Mouse (Mus musculus) CH12.LX (cell line): ENCODE measurements around the gene 1700020N01Rik. TPM values are rescaled to one million over a fixed set of nuclear protein-coding genes. Genes with fewer than 3 reads are reported as not detected.
A peak's percentile ranks its signal among the peaks of the same experiment; 100 is the strongest.

Source experiments
- DNase-seq: peaks from one replicate; pipeline ENCODE4 v3.0.0-alpha.2; 2013; ENCODE audit errors: extremely low read depth
- H3K27ac ChIP-seq: 2 replicates; pipeline ENCODE4 v1.5.1; 2012; ENCODE audit warnings: low read depth, mild to moderate bottlenecking, control low read depth, moderate library complexity; ENCODE audit not compliant: insufficient read depth
- H3K27me3 ChIP-seq: replicated peaks from 2 replicates; pipeline ENCODE3; 2012; ENCODE audit warnings: inconsistent platforms
- H3K36me3 ChIP-seq, 2 experiments: replicated peaks in 1 of 2; 2 replicates each; pipeline versions ENCODE3 to v1.6.1; 2012; ENCODE audit warnings: inconsistent platforms in 1 of 2, low read length in 1 of 2, mild to moderate bottlenecking in 1 of 2, mixed read lengths in 1 of 2, moderate library complexity in 1 of 2; ENCODE audit not compliant: control insufficient read depth in 1 of 2, insufficient read depth in 1 of 2
- H3K4me1 ChIP-seq, 2 experiments: 2 replicates each; pipeline ENCODE4 v1.6.1; 2012; ENCODE audit warnings: inconsistent platforms in 1 of 2, moderate library complexity in 1 of 2; ENCODE audit not compliant: insufficient read depth in 2 of 2, control insufficient read depth in 1 of 2
- H3K4me2 ChIP-seq: 2 replicates; pipeline ENCODE4 v1.6.1; 2012; ENCODE audit warnings: low read depth, mild to moderate bottlenecking, control low read depth; ENCODE audit not compliant: poor library complexity, insufficient read depth, severe bottlenecking
- H3K4me3 ChIP-seq, 3 experiments: fragments of 150-350 bp in 1 of 3; sonication (generic) in 1 of 3; replicated peaks in 1 of 3; 2 replicates each; pipeline versions ENCODE3 to v1.5.1; 2011 to 2012; ENCODE audit warnings: low read depth in 2 of 3, low read length in 2 of 3, mild to moderate bottlenecking in 2 of 3, moderate library complexity in 2 of 3, control low read depth in 1 of 3, improper control_type of control experiment in 1 of 3, inconsistent platforms in 1 of 3, mixed read lengths in 1 of 3; ENCODE audit not compliant: poor library complexity in 1 of 3
- H3K79me2 ChIP-seq: replicated peaks from 2 replicates; pipeline ENCODE4 v1.6.1; 2012; ENCODE audit warnings: mild to moderate bottlenecking, moderate library complexity; ENCODE audit not compliant: control insufficient read depth, poor library complexity, insufficient read depth, severe bottlenecking; ENCODE audit errors: extremely low read depth
- H3K9ac ChIP-seq: 2 replicates; pipeline ENCODE4 v1.6.1; 2012; ENCODE audit warnings: low read depth, mild to moderate bottlenecking, control low read depth, moderate library complexity; ENCODE audit not compliant: insufficient read depth
- H3K9me3 ChIP-seq: replicated peaks from 2 replicates; pipeline ENCODE3; 2012; ENCODE audit warnings: low read length, inconsistent platforms, mixed read lengths
- CTCF ChIP-seq, 2 experiments: IDR thresholded peaks in 1 of 2; conservative IDR thresholded peaks in 1 of 2; 2 replicates each; pipeline ENCODE4 v1.5.1; 2011 to 2012; ENCODE audit warnings: low read depth in 2 of 2, low read length in 2 of 2, improper control_type of control experiment in 1 of 2, inconsistent platforms in 1 of 2, mild to moderate bottlenecking in 1 of 2, moderate library complexity in 1 of 2
- E2F4 ChIP-seq: IDR thresholded peaks from 2 replicates; pipeline ENCODE4 v1.6.1; 2011; ENCODE audit warnings: low read depth, low read length, improper control_type of control experiment; ENCODE audit not compliant: insufficient replicate concordance
- ELF1 ChIP-seq: IDR thresholded peaks from 2 replicates; pipeline ENCODE4 v1.6.1; 2014; ENCODE audit warnings: low read depth, mild to moderate bottlenecking, inconsistent platforms, low read length, improper control_type of control experiment
- EP300 ChIP-seq: IDR thresholded peaks from 2 replicates; pipeline ENCODE4 v1.6.1; 2011; ENCODE audit warnings: low read length, improper control_type of control experiment
- GABPA ChIP-seq: IDR thresholded peaks from 2 replicates; pipeline ENCODE4 v1.6.1; 2012; ENCODE audit warnings: low read depth, low read length, improper control_type of control experiment, inconsistent platforms; ENCODE audit not compliant: insufficient replicate concordance
- HCFC1 ChIP-seq: IDR thresholded peaks from 2 replicates; pipeline ENCODE4 v1.6.1; 2012; ENCODE audit warnings: low read depth, mild to moderate bottlenecking, inconsistent platforms, low read length, improper control_type of control experiment
- IRF4 ChIP-seq: IDR thresholded peaks from 2 replicates; pipeline ENCODE4 v1.6.1; 2014; ENCODE audit warnings: low read depth, mild to moderate bottlenecking, inconsistent platforms, low read length, improper control_type of control experiment
- JUN ChIP-seq: IDR thresholded peaks from 2 replicates; pipeline ENCODE4 v1.6.1; 2011; ENCODE audit warnings: low read depth, mild to moderate bottlenecking, low read length, improper control_type of control experiment, moderate library complexity; ENCODE audit not compliant: insufficient read depth
- JUND ChIP-seq: conservative IDR thresholded peaks from 2 replicates; pipeline ENCODE4 v1.6.1; 2011; ENCODE audit warnings: low read depth, low read length, improper control_type of control experiment
- MAX ChIP-seq: IDR thresholded peaks from 2 replicates; pipeline ENCODE4 v1.6.1; 2011; ENCODE audit warnings: low read length, improper control_type of control experiment
- MAZ ChIP-seq: IDR thresholded peaks from 2 replicates; pipeline ENCODE4 v1.6.1; 2012; ENCODE audit warnings: low read depth, mild to moderate bottlenecking, inconsistent platforms, low read length, improper control_type of control experiment, moderate library complexity
- MYC ChIP-seq: IDR thresholded peaks from 2 replicates; pipeline ENCODE4 v1.6.1; 2011; ENCODE audit warnings: low read depth, mild to moderate bottlenecking, improper control_type of control experiment, low read length
- NELFE ChIP-seq: IDR thresholded peaks from 2 replicates; pipeline ENCODE4 v1.6.1; 2011; ENCODE audit warnings: low read depth, low read length, improper control_type of control experiment
- NRF1 ChIP-seq: IDR thresholded peaks from 2 replicates; pipeline ENCODE4 v1.6.1; 2014; ENCODE audit warnings: low read depth, mild to moderate bottlenecking, inconsistent platforms, low read length, improper control_type of control experiment, moderate library complexity
- PAX5 ChIP-seq: IDR thresholded peaks from 2 replicates; pipeline ENCODE4 v1.6.1; 2012; ENCODE audit warnings: low read length, inconsistent platforms, mixed read lengths
- POLR2A ChIP-seq: IDR thresholded peaks from 2 replicates; pipeline ENCODE4 v1.6.1; 2011; ENCODE audit warnings: low read depth, mild to moderate bottlenecking, improper control_type of control experiment, low read length
- POLR2AphosphoS2 ChIP-seq: IDR thresholded peaks from 2 replicates; pipeline ENCODE4 v1.6.1; 2011; ENCODE audit warnings: low read depth, low read length, improper control_type of control experiment
- RAD21 ChIP-seq: IDR thresholded peaks from 2 replicates; pipeline ENCODE4 v1.6.1; 2011; ENCODE audit warnings: low read depth, mild to moderate bottlenecking, low read length, improper control_type of control experiment, moderate library complexity
- RCOR1 ChIP-seq: conservative IDR thresholded peaks from 2 replicates; pipeline ENCODE4 v1.6.1; 2012; ENCODE audit warnings: low read depth, mild to moderate bottlenecking, inconsistent platforms, low read length, improper control_type of control experiment
- SIN3A ChIP-seq: IDR thresholded peaks from 2 replicates; pipeline ENCODE4 v1.6.1; 2012; ENCODE audit warnings: low read length, improper control_type of control experiment, inconsistent platforms
- TBP ChIP-seq: conservative IDR thresholded peaks from 2 replicates; pipeline ENCODE4 v1.6.1; 2011; ENCODE audit warnings: low read depth, low read length, improper control_type of control experiment
- UBTF ChIP-seq: IDR thresholded peaks from 2 replicates; pipeline ENCODE4 v1.6.1; 2012; ENCODE audit warnings: low read depth, mild to moderate bottlenecking, inconsistent platforms, low read length, improper control_type of control experiment, moderate library complexity
- USF1 ChIP-seq: IDR thresholded peaks from 2 replicates; pipeline ENCODE4 v1.6.1; 2014; ENCODE audit warnings: low read depth, mild to moderate bottlenecking, inconsistent platforms, low read length, improper control_type of control experiment
- ZC3H11A ChIP-seq: IDR thresholded peaks from 2 replicates; pipeline ENCODE4 v1.6.1; 2012; ENCODE audit warnings: low read depth, mild to moderate bottlenecking, inconsistent platforms, low read length, improper control_type of control experiment
- ZNF384 ChIP-seq: IDR thresholded peaks from 2 replicates; pipeline ENCODE4 v1.6.1; 2012; ENCODE audit warnings: low read depth, low read length, improper control_type of control experiment, inconsistent platforms
- dilution Hi-C: fragments of 300-500 bp; cut with MboI; formaldehyde crosslinking; loops from 2 replicates; pipeline ENCODE4 v1.14.3; 2020; ENCODE audit warnings: low sequenced_read_pairs; ENCODE audit not compliant: extremely low pct_unique_long_range_greater_than_20kb, extremely low pct_ligation_motif_present
- in situ Hi-C: fragments of 300-500 bp; cut with MboI; formaldehyde crosslinking; loops from 3 replicates; pipeline ENCODE4 v1.14.3; 2019; ENCODE audit warnings: low sequenced_read_pairs, low pct_ligation_motif_present, low pct_unique_long_range_greater_than_20kb, mixed read lengths
- polyA plus RNA-seq: library from polyadenylated mRNA; unstranded; fragments of >175 nt; gene quantifications from 2 replicates; pipeline ENCODE4 v1.2.1, GENCODE M21; 2012; ENCODE audit warnings: low read depth; ENCODE audit not compliant: insufficient read length
- total RNA-seq, 2 experiments: library from RNA; depleted of rRNA; stranded (reverse); fragments of 300-350 nt in 1 of 2; fragments of >200 nt in 1 of 2; gene quantifications; 2 replicates each; pipeline ENCODE4 v1.2.3; 2012 to 2014

Gene 1700020N01Rik
- total and polyA plus RNA-seq, 3 experiments: not detected

DNA sequence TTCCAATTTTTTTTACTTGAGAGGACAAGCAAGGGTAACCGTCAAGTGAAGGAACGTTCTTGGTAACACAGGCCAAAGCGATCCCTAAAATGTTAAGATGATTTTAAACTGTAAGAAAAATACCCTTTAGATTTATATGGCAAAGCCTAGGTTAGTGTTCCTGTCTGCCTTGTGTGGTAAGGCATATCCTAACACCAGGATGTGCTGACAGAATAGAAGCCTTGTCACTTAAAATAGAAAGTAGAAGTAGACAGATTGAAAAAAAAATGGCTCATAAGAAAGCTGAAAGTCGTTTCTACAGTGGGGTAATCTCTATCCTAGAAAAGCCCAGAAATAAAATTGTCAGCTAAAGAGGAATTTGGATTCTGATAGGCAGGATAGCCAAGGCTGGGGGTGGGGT, 58.4 kb downstream of the 1700020N01Rik start:
- in situ Hi-C loops: no loop called here
- TF ChIP-seq ZC3H11A (no peak), NRF1 (no peak), IRF4 (no peak), HCFC1 (no peak), ELF1 (no peak), PAX5 (no peak), RCOR1 (no peak), ZNF384 (no peak), TBP (no peak), USF1 (no peak), NELFE (no peak), CTCF (conservative IDR thresholded peaks at IDR 0.05 in 1 of 2, IDR thresholded peaks at IDR 0.05 in 1 of 2; ENCODE audit: low read depth in 2 of 2, low read length in 2 of 2) (no peak), MYC (no peak), JUN (no peak), UBTF (no peak), POLR2A (no peak), MAZ (no peak)
- TF ChIP-seq, all 38 proteins: peak for 0

GRCm38 (mm10) chr10:21652426-21653345, 59.7 kb downstream of the 1700020N01Rik start:
- no peaks in the 10 kb centered on the region for H3K36me3 ChIP-seq
- H3K4me2 ChIP-seq: no peak overlapping the region
- H3K27me3 ChIP-seq: no peaks in the 10 kb centered on the region
- H3K27ac ChIP-seq: no peak overlapping the region
- dilution Hi-C loops: no loop called here
- H3K79me2 ChIP-seq: no peaks in the 10 kb centered on the region
- H3K9ac ChIP-seq: no peak overlapping the region
- DNase-seq: no peak
- H3K9me3 ChIP-seq: no peaks in the 10 kb centered on the region
- TF ChIP-seq RAD21 (no peak), CTCF (conservative IDR thresholded peaks at IDR 0.05 in 1 of 2, IDR thresholded peaks at IDR 0.05 in 1 of 2; ENCODE audit: low read depth in 2 of 2, low read length in 2 of 2) (no peak), ELF1 (no peak), EP300 (no peak), ZC3H11A (no peak), JUND (no peak), NRF1 (no peak), NELFE (no peak), MYC (no peak), SIN3A (no peak), GABPA (no peak), USF1 (no peak), MAZ (no peak), MAX (no peak), E2F4 (no peak), POLR2AphosphoS2 (no peak)
- H3K4me3 ChIP-seq: no peak overlapping the region
- H3K4me1 ChIP-seq: no peaks in the 10 kb centered on the region
- in situ Hi-C loops: no loop called here

More for the DNA sequence above, 58.4 kb downstream of the 1700020N01Rik start:
- H3K27me3 ChIP-seq: no peaks in the 10 kb centered on the region
- H3K79me2 ChIP-seq: no peaks in the 10 kb centered on the region
- H3K4me2 ChIP-seq: peak overlapping the region; percentile 36; the same call in 1 of the 2 replicates
- no peaks in the 10 kb centered on the region for H3K36me3 ChIP-seq
- no peak overlapping the region for H3K9ac ChIP-seq
- dilution Hi-C loops: no loop called here
- no peaks in the 10 kb centered on the region for H3K4me1 ChIP-seq
- H3K9me3 ChIP-seq: no peaks in the 10 kb centered on the region
- H3K27ac ChIP-seq: no peak overlapping the region
- DNase-seq: no peak
- no peak overlapping the region for H3K4me3 ChIP-seq
